Mouse (Mus musculus) CH12.LX (cell line): ENCODE measurements around the gene Rabgap1. TPM values are rescaled to one million over a fixed set of nuclear protein-coding genes. Genes with fewer than 3 reads are reported as not detected.

Experiments used
- DNase-seq: peaks from one replicate; pipeline ENCODE4 v3.0.0-alpha.2; 2013; ENCODE audit errors: extremely low read depth
- H3K27ac ChIP-seq: 2 replicates; pipeline ENCODE4 v1.5.1; 2012; ENCODE audit warnings: low read depth, mild to moderate bottlenecking, control low read depth, moderate library complexity; ENCODE audit not compliant: insufficient read depth
- H3K27me3 ChIP-seq: replicated peaks from 2 replicates; pipeline ENCODE3; 2012; ENCODE audit warnings: inconsistent platforms
- H3K36me3 ChIP-seq, 2 experiments: replicated peaks in 1 of 2; 2 replicates each; pipeline versions ENCODE3 to v1.6.1; 2012; ENCODE audit warnings: inconsistent platforms in 1 of 2, low read length in 1 of 2, mild to moderate bottlenecking in 1 of 2, mixed read lengths in 1 of 2, moderate library complexity in 1 of 2; ENCODE audit not compliant: control insufficient read depth in 1 of 2, insufficient read depth in 1 of 2
- H3K4me1 ChIP-seq, 2 experiments: 2 replicates each; pipeline ENCODE4 v1.6.1; 2012; ENCODE audit warnings: inconsistent platforms in 1 of 2, moderate library complexity in 1 of 2; ENCODE audit not compliant: insufficient read depth in 2 of 2, control insufficient read depth in 1 of 2
- H3K4me2 ChIP-seq: 2 replicates; pipeline ENCODE4 v1.6.1; 2012; ENCODE audit warnings: low read depth, mild to moderate bottlenecking, control low read depth; ENCODE audit not compliant: poor library complexity, insufficient read depth, severe bottlenecking
- H3K4me3 ChIP-seq, 3 experiments: fragments of 150-350 bp in 1 of 3; sonication (generic) in 1 of 3; replicated peaks in 1 of 3; 2 replicates each; pipeline versions ENCODE3 to v1.5.1; 2011 to 2012; ENCODE audit warnings: low read depth in 2 of 3, low read length in 2 of 3, mild to moderate bottlenecking in 2 of 3, moderate library complexity in 2 of 3, control low read depth in 1 of 3, improper control_type of control experiment in 1 of 3, inconsistent platforms in 1 of 3, mixed read lengths in 1 of 3; ENCODE audit not compliant: poor library complexity in 1 of 3
- H3K79me2 ChIP-seq: replicated peaks from 2 replicates; pipeline ENCODE4 v1.6.1; 2012; ENCODE audit warnings: mild to moderate bottlenecking, moderate library complexity; ENCODE audit not compliant: control insufficient read depth, poor library complexity, insufficient read depth, severe bottlenecking; ENCODE audit errors: extremely low read depth
- H3K9ac ChIP-seq: 2 replicates; pipeline ENCODE4 v1.6.1; 2012; ENCODE audit warnings: low read depth, mild to moderate bottlenecking, control low read depth, moderate library complexity; ENCODE audit not compliant: insufficient read depth
- H3K9me3 ChIP-seq: replicated peaks from 2 replicates; pipeline ENCODE3; 2012; ENCODE audit warnings: low read length, inconsistent platforms, mixed read lengths
- CHD2 ChIP-seq: IDR thresholded peaks from 2 replicates; pipeline ENCODE4 v1.6.1; 2011; ENCODE audit warnings: low read length, improper control_type of control experiment
- E2F4 ChIP-seq: IDR thresholded peaks from 2 replicates; pipeline ENCODE4 v1.6.1; 2011; ENCODE audit warnings: low read depth, low read length, improper control_type of control experiment; ENCODE audit not compliant: insufficient replicate concordance
- ELF1 ChIP-seq: IDR thresholded peaks from 2 replicates; pipeline ENCODE4 v1.6.1; 2014; ENCODE audit warnings: low read depth, mild to moderate bottlenecking, inconsistent platforms, low read length, improper control_type of control experiment
- IRF4 ChIP-seq: IDR thresholded peaks from 2 replicates; pipeline ENCODE4 v1.6.1; 2014; ENCODE audit warnings: low read depth, mild to moderate bottlenecking, inconsistent platforms, low read length, improper control_type of control experiment
- JUN ChIP-seq: IDR thresholded peaks from 2 replicates; pipeline ENCODE4 v1.6.1; 2011; ENCODE audit warnings: low read depth, mild to moderate bottlenecking, low read length, improper control_type of control experiment, moderate library complexity; ENCODE audit not compliant: insufficient read depth
- MXI1 ChIP-seq: IDR thresholded peaks from 2 replicates; pipeline ENCODE4 v1.6.1; 2011; ENCODE audit warnings: mild to moderate bottlenecking, low read depth, low read length, improper control_type of control experiment
- POLR2A ChIP-seq: IDR thresholded peaks from 2 replicates; pipeline ENCODE4 v1.6.1; 2011; ENCODE audit warnings: low read depth, mild to moderate bottlenecking, improper control_type of control experiment, low read length
- POLR2AphosphoS2 ChIP-seq: IDR thresholded peaks from 2 replicates; pipeline ENCODE4 v1.6.1; 2011; ENCODE audit warnings: low read depth, low read length, improper control_type of control experiment
- RCOR1 ChIP-seq: conservative IDR thresholded peaks from 2 replicates; pipeline ENCODE4 v1.6.1; 2012; ENCODE audit warnings: low read depth, mild to moderate bottlenecking, inconsistent platforms, low read length, improper control_type of control experiment
- SMC3 ChIP-seq: IDR thresholded peaks from 2 replicates; pipeline ENCODE4 v1.6.1; 2011; ENCODE audit warnings: low read depth, low read length, improper control_type of control experiment
- TCF12 ChIP-seq: IDR thresholded peaks from 2 replicates; pipeline ENCODE4 v1.6.1; 2014; ENCODE audit warnings: low read depth, mild to moderate bottlenecking, inconsistent platforms, low read length, improper control_type of control experiment
- USF2 ChIP-seq: conservative IDR thresholded peaks from 2 replicates; pipeline ENCODE4 v1.6.1; 2011; ENCODE audit warnings: low read depth, low read length, improper control_type of control experiment
- ZKSCAN1 ChIP-seq: IDR thresholded peaks from 2 replicates; pipeline ENCODE4 v1.6.1; 2012; ENCODE audit warnings: low read depth, inconsistent platforms, low read length, improper control_type of control experiment, borderline replicate concordance
- ZNF384 ChIP-seq: IDR thresholded peaks from 2 replicates; pipeline ENCODE4 v1.6.1; 2012; ENCODE audit warnings: low read depth, low read length, improper control_type of control experiment, inconsistent platforms
- dilution Hi-C: fragments of 300-500 bp; cut with MboI; formaldehyde crosslinking; loops from 2 replicates; pipeline ENCODE4 v1.14.3; 2020; ENCODE audit warnings: low sequenced_read_pairs; ENCODE audit not compliant: extremely low pct_unique_long_range_greater_than_20kb, extremely low pct_ligation_motif_present
- in situ Hi-C: fragments of 300-500 bp; cut with MboI; formaldehyde crosslinking; loops from 3 replicates; pipeline ENCODE4 v1.14.3; 2019; ENCODE audit warnings: low sequenced_read_pairs, low pct_ligation_motif_present, low pct_unique_long_range_greater_than_20kb, mixed read lengths
- polyA plus RNA-seq: library from polyadenylated mRNA; unstranded; fragments of >175 nt; gene quantifications from 2 replicates; pipeline ENCODE4 v1.2.1, GENCODE M21; 2012; ENCODE audit warnings: low read depth; ENCODE audit not compliant: insufficient read length
- total RNA-seq, 2 experiments: library from RNA; depleted of rRNA; stranded (reverse); fragments of 300-350 nt in 1 of 2; fragments of >200 nt in 1 of 2; gene quantifications; 2 replicates each; pipeline ENCODE4 v1.2.3; 2012 to 2014

Gene Rabgap1
- total and polyA plus RNA-seq, 3 experiments: 16.6 to 21.9 (median 19.4) TPM

GRCm38 (mm10) chr2:37511134-37511901 is 68.2 kb downstream of the Rabgap1 start:
- H3K4me2 ChIP-seq: no peak overlapping the region
- in situ Hi-C loops (no loop called here), dilution Hi-C loops (no loop called here)
- no peaks in the 10 kb centered on the region for H3K4me1 ChIP-seq
- no peaks in the 10 kb centered on the region for H3K9me3 ChIP-seq
- no peak for TF ChIP-seq MXI1
- TF ChIP-seq ELF1: no peak
- no peak for TF ChIP-seq POLR2AphosphoS2
- TF ChIP-seq POLR2A: no peak
- TF ChIP-seq RCOR1: no peak
- no peak for TF ChIP-seq ZKSCAN1
- no peak for TF ChIP-seq TCF12
- TF ChIP-seq IRF4: no peak
- no peak for TF ChIP-seq CHD2
- no peak for TF ChIP-seq SMC3
- no peak for TF ChIP-seq JUN
- TF ChIP-seq USF2: no peak
- TF ChIP-seq E2F4: no peak
- H3K36me3 ChIP-seq: peaks cover 17 to 46% of the 10 kb centered on the region in 2 experiments
- no peak overlapping the region for H3K27ac ChIP-seq
- no peaks in the 10 kb centered on the region for H3K79me2 ChIP-seq
- no peak overlapping the region for H3K9ac ChIP-seq
- no peaks in the 10 kb centered on the region for H3K27me3 ChIP-seq
- no peak for DNase-seq
- H3K4me3 ChIP-seq: no peak overlapping the region

- dilution Hi-C loops (no loop called here), in situ Hi-C loops (no loop called here)
- no peak within 1 kb of the TSS for H3K9ac ChIP-seq
- TF ChIP-seq ZNF384: no peak
- no peak within 1 kb of the TSS for H3K4me2 ChIP-seq
- H3K36me3 ChIP-seq: peaks cover 28 to 44% of the 10 kb centered on the region in 2 experiments
- H3K4me1 ChIP-seq: no peaks in the 10 kb centered on the region
- H3K9me3 ChIP-seq: no peaks in the 10 kb centered on the region
- H3K27ac ChIP-seq: no peak within 1 kb of the TSS
- no peak within 1 kb of the TSS for H3K4me3 ChIP-seq
- H3K27me3 ChIP-seq: no peaks in the 10 kb centered on the region
- DNase-seq: no peak
- H3K79me2 ChIP-seq: no peaks in the 10 kb centered on the region
Observed at GRCm38 (mm10) chr2:37516030-37516710, 73.1 kb downstream of the Rabgap1 start, which contains the start of gene Gpr21. TSS of gene Gpr21 (plus strand) at chr2:37516332.
